Mouse (Mus musculus): ENCODE results near the gene Gm49373. TPM values are rescaled to one million over a fixed set of nuclear protein-coding genes. Genes with fewer than 3 reads are reported as not detected.
A peak's percentile ranks its signal among the peaks of the same experiment; 100 is the strongest.

Gm49373 gene
- polyA plus RNA-seq, 2 experiments = 1.0 to 1.9 TPM

DNA sequence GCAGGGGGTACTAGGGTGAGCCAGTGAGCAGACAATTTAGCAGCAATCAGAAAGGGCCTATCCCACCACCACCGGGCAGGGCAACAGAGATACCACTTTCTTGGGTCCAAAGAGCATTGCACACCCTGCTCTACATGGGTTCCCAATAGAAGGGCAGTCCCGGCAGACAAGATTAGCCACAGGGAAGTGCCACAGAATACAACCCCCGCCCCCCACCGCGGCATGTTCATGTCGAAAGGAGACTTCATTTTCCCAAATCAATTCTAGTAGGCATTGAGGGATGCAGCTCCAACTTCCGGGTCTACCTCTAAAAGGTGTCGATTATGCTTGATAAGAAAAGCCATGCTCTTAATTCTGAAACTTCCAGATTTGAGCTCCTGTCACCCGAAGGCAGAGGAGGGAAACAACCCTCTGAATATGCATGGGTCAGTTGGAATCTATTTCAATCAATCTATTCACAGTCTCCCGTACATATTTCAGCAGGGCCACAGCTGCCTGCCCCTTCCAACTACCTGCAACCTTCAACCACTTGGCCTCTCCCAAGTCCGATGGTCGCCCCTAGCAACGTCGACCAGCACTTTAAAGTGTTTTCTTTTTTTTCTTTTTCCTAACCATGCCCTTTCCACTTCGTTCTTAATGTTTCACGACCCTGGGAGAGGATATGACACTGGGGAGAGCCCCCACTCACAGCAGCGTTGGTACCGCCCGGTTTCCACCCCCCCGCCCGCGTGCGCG lies 18.2 kb upstream of the Gm49373 start:
- H3K4me2 ChIP-seq (replicated peaks; ENCODE audit: low read depth, low read length, severe bottlenecking) = peak overlapping the region; percentile 82
- 3% methylated on average over 24 of the region's 24 CpGs for WGBS
- ATAC-seq (ENCODE audit: low FRiP score, low read depth) = no peak; the same call in 1 of the 2 replicates

DNA sequence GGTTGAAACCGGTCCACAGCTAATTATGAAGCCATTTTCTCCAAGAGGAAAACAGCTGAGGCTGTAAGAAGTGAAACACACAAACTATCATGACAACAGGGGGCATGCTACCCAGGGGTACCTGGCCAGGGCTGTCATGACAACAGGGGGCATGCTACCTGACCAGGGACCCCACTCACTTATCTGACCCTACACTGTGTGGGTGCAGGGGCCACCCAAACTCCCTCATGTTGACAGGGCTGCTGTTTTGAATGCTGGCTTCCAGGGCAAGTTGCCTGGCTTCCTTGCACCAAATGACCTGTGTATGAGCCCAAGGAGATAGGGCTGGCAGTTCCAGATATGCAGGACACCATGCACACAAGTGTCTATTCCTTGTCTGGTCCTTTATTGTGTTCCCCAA lies 17.6 kb upstream of the Gm49373 start:
- Histone ChIP-seq H3K4me3 (replicated peaks; ENCODE audit: low read length) (peak overlapping the region; percentile 76), H3K4me1 (ENCODE audit: control insufficient read depth, insufficient read depth, low read length) (peaks cover 5% of the 10 kb centered on the region; the same call in 1 of the 2 replicates), H3K4me2 (replicated peaks; ENCODE audit: low read depth, low read length, severe bottlenecking) (peak overlapping the region; percentile 82), H3K27me3 (ENCODE audit: control insufficient read depth, insufficient read depth, low read length) (no peaks in the 10 kb centered on the region), H3K36me3 (ENCODE audit: control insufficient read depth, insufficient read depth, low read length) (peaks cover 48% of the 10 kb centered on the region), H3K9me3 (ENCODE audit: control insufficient read depth, low read length) (no peaks in the 10 kb centered on the region), H3K9ac (ENCODE audit: low read depth, low read length, severe bottlenecking) (peak overlapping the region; percentile 86), H3K27ac (replicated peaks; ENCODE audit: low read depth, low read length) (no peak overlapping the region)
- DNase-seq (ENCODE audit: low spot score) (no peak), ATAC-seq (ENCODE audit: low FRiP score, low read depth) (no peak)
- TF ChIP-seq POLR2A (IDR thresholded peaks at IDR 0.05; ENCODE audit: borderline replicate concordance, extremely low read depth, insufficient read depth, insufficient read length) = no peak
- WGBS = 83% methylated on average over 1 of the region's 1 CpGs

More for the DNA sequence above, 18.2 kb upstream of the Gm49373 start:
- Histone ChIP-seq H3K27ac (replicated peaks; ENCODE audit: low read depth, low read length) (peak overlapping the region; percentile 89), H3K4me1 (ENCODE audit: control insufficient read depth, insufficient read depth, low read length) (peaks cover 5% of the 10 kb centered on the region; the same call in 1 of the 2 replicates), H3K36me3 (ENCODE audit: control insufficient read depth, insufficient read depth, low read length) (peaks cover 42% of the 10 kb centered on the region), H3K9me3 (ENCODE audit: control insufficient read depth, low read length) (no peaks in the 10 kb centered on the region), H3K9ac (ENCODE audit: low read depth, low read length, severe bottlenecking) (peak overlapping the region; percentile 86), H3K27me3 (ENCODE audit: control insufficient read depth, insufficient read depth, low read length) (no peaks in the 10 kb centered on the region), H3K4me3 (replicated peaks; ENCODE audit: low read length) (peak overlapping the region; percentile 76)
- TF ChIP-seq POLR2A (IDR thresholded peaks at IDR 0.05; ENCODE audit: borderline replicate concordance, extremely low read depth, insufficient read depth, insufficient read length) = no peak
- DNase-seq (ENCODE audit: low spot score) = no peak

DNA sequence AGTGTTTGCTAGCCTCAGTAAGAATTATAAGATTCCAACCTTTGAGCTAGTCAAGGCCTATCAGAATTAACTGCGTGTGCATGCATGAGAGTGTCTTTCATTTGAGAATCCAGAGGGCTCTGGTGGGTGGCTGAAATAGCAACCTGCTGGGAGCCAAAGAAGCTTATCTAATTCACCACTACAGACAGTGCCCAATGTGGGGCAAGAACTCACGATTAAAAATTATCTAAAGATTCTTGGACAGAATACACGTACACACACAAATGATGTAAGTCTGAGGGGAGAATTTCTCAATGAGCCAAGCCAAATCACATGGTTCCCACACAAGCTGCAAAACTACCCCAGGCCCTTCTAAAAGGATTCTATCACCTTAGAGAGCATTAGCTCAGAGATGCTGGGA lies 10.4 kb upstream of the Gm49373 start:
- no peak for TF ChIP-seq POLR2A (IDR thresholded peaks at IDR 0.05; ENCODE audit: borderline replicate concordance, extremely low read depth, insufficient read depth, insufficient read length)
- no peak for ATAC-seq (ENCODE audit: low FRiP score, low read depth)
- 94% methylated on average over 3 of the region's 3 CpGs for WGBS

DNA sequence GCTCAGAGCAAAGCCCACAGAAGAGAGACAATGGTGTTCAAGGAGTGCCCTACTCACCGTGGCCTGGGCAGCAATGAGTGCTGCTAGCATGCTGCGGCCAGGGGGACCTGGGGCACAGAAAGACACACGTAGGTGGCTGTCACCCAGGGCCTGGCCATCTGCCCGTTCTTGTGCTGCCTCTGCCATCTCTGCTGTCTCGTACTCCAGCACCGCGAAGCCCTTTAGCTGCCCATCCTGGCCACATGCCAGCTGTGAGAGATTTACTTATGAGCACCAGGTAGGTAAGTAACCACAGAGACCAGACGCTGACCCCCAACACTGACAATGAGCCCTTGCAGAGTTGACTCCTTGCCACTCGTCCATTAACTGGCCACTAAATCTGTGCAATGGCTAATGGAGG lies 8.2 kb upstream of the Gm49373 start:
- Histone ChIP-seq H3K36me3 (ENCODE audit: control insufficient read depth, insufficient read depth, low read length) (peaks cover 95% of the 10 kb centered on the region), H3K9me3 (ENCODE audit: control insufficient read depth, low read length) (no peaks in the 10 kb centered on the region), H3K4me3 (replicated peaks; ENCODE audit: low read length) (no peak overlapping the region), H3K9ac (ENCODE audit: low read depth, low read length, severe bottlenecking) (no peak overlapping the region), H3K4me2 (replicated peaks; ENCODE audit: low read depth, low read length, severe bottlenecking) (no peak overlapping the region), H3K27ac (replicated peaks; ENCODE audit: low read depth, low read length) (no peak overlapping the region), H3K4me1 (ENCODE audit: control insufficient read depth, insufficient read depth, low read length) (no peaks in the 10 kb centered on the region), H3K27me3 (ENCODE audit: control insufficient read depth, insufficient read depth, low read length) (no peaks in the 10 kb centered on the region)
- 93% methylated on average over 8 of the region's 9 CpGs for WGBS
- DNase-seq (ENCODE audit: low spot score) (no peak), ATAC-seq (ENCODE audit: low FRiP score, low read depth) (no peak)
- TF ChIP-seq POLR2A (IDR thresholded peaks at IDR 0.05; ENCODE audit: borderline replicate concordance, extremely low read depth, insufficient read depth, insufficient read length) = no peak

More for the DNA sequence above, 10.4 kb upstream of the Gm49373 start:
- no peak overlapping the region for H3K4me3 ChIP-seq (replicated peaks; ENCODE audit: low read length)
- H3K9me3 ChIP-seq (ENCODE audit: control insufficient read depth, low read length) = no peaks in the 10 kb centered on the region
- no peaks in the 10 kb centered on the region for H3K27me3 ChIP-seq (ENCODE audit: control insufficient read depth, insufficient read depth, low read length)
- no peaks in the 10 kb centered on the region for H3K4me1 ChIP-seq (ENCODE audit: control insufficient read depth, insufficient read depth, low read length)
- H3K27ac ChIP-seq (replicated peaks; ENCODE audit: low read depth, low read length) = no peak overlapping the region
- H3K9ac ChIP-seq (ENCODE audit: low read depth, low read length, severe bottlenecking) = no peak overlapping the region
- no peak for DNase-seq (ENCODE audit: low spot score)
- H3K4me2 ChIP-seq (replicated peaks; ENCODE audit: low read depth, low read length, severe bottlenecking) = no peak overlapping the region
- peaks cover 97% of the 10 kb centered on the region for H3K36me3 ChIP-seq (ENCODE audit: control insufficient read depth, insufficient read depth, low read length)

DNA sequence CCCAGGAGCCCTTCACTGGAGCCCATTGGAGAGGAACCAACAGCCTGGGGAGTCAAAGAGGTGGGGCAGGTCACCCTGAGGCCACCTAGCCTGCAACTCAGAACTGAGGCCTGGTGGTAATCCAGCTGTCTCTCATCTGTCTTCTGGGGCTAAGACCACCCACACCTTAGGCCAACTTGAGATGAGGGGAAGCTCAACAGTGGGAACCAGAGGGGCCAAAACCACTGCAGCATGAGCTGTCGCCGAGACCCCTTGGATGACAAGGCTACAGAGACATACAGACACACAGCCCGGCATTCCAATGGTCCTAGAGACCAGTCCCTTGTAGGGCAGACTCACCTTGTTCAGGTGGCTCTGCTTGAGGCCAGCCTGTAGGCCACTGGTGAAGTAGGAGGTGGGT lies 2.7 kb upstream of the Gm49373 start:
- Histone ChIP-seq H3K9ac (ENCODE audit: low read depth, low read length, severe bottlenecking) (no peak overlapping the region), H3K9me3 (ENCODE audit: control insufficient read depth, low read length) (no peaks in the 10 kb centered on the region), H3K36me3 (ENCODE audit: control insufficient read depth, insufficient read depth, low read length) (peaks cover 72% of the 10 kb centered on the region), H3K4me2 (replicated peaks; ENCODE audit: low read depth, low read length, severe bottlenecking) (no peak overlapping the region), H3K4me3 (replicated peaks; ENCODE audit: low read length) (no peak overlapping the region), H3K27me3 (ENCODE audit: control insufficient read depth, insufficient read depth, low read length) (no peaks in the 10 kb centered on the region), H3K27ac (replicated peaks; ENCODE audit: low read depth, low read length) (no peak overlapping the region), H3K4me1 (ENCODE audit: control insufficient read depth, insufficient read depth, low read length) (0 out of 2 replicates have a peak, but pooled peaks cover 6% of the 10 kb centered on the region)
- no peak for ATAC-seq (ENCODE audit: low FRiP score, low read depth)
- no peak for DNase-seq (ENCODE audit: low spot score)
- 88% methylated on average over 3 of the region's 3 CpGs for WGBS
- TF ChIP-seq POLR2A (IDR thresholded peaks at IDR 0.05; ENCODE audit: borderline replicate concordance, extremely low read depth, insufficient read depth, insufficient read length) = no peak

Measured in limb, embryonic 14.5 days (tissue).